Mouse (Mus musculus) MEL (cell line): ENCODE results near the gene Cdkl3. TPM values are rescaled to one million over a fixed set of nuclear protein-coding genes. Genes with fewer than 3 reads are reported as not detected.
A peak's percentile ranks its signal among the peaks of the same experiment; 100 is the strongest.

Experiments
- DNase-seq: peaks from one replicate; pipeline ENCODE4 v3.0.0; 2011; ENCODE audit warnings: low read depth, low spot score
- H3K27ac ChIP-seq: 2 replicates; pipeline ENCODE4 v1.5.1; 2012; ENCODE audit warnings: low read depth, mild to moderate bottlenecking, control low read depth, low read length, moderate library complexity; ENCODE audit not compliant: control insufficient read depth
- H3K27me3 ChIP-seq, 2 experiments: fragments of 150-350 bp in 1 of 2; sonication (generic) in 1 of 2; 2 replicates each; pipeline ENCODE4 v1.6.1; 2012; ENCODE audit warnings: low read length in 2 of 2, mild to moderate bottlenecking in 2 of 2, improper control_type of control experiment in 1 of 2, moderate library complexity in 1 of 2; ENCODE audit not compliant: insufficient read depth in 2 of 2, control insufficient read depth in 1 of 2
- H3K36me3 ChIP-seq, 2 experiments: 2 replicates each; pipeline ENCODE4 v1.6.1; 2012 to 2014; ENCODE audit warnings: low read length in 2 of 2, improper control_type of control experiment in 1 of 2, inconsistent platforms in 1 of 2, mild to moderate bottlenecking in 1 of 2; ENCODE audit not compliant: insufficient read depth in 2 of 2, control insufficient read depth in 1 of 2
- H3K4me1 ChIP-seq, 2 experiments: fragments of 150-350 bp in 1 of 2; sonication (generic) in 1 of 2; 2 replicates each; pipeline ENCODE4 v1.6.1; 2012; ENCODE audit warnings: low read length in 2 of 2, improper control_type of control experiment in 1 of 2, mild to moderate bottlenecking in 1 of 2; ENCODE audit not compliant: insufficient read depth in 2 of 2, control insufficient read depth in 1 of 2
- H3K4me3 ChIP-seq, 2 experiments: fragments of 150-350 bp in 1 of 2; sonication (generic) in 1 of 2; 2 replicates each; pipeline ENCODE4 v1.5.1; 2012; ENCODE audit warnings: low read depth in 2 of 2, low read length in 2 of 2, mild to moderate bottlenecking in 2 of 2, moderate library complexity in 2 of 2, control low read depth in 1 of 2, improper control_type of control experiment in 1 of 2; ENCODE audit not compliant: control insufficient read depth in 1 of 2, insufficient read depth in 1 of 2
- H3K79me2 ChIP-seq: 2 replicates; pipeline ENCODE4 v1.6.1; 2012; ENCODE audit warnings: mild to moderate bottlenecking, low read length, moderate library complexity; ENCODE audit not compliant: control insufficient read depth, poor library complexity, insufficient read depth
- H3K9ac ChIP-seq: 2 replicates; pipeline ENCODE4 v1.6.1; 2012; ENCODE audit warnings: low read depth, mild to moderate bottlenecking, control low read depth, low read length, moderate library complexity; ENCODE audit not compliant: control insufficient read depth, poor library complexity, severe bottlenecking
- H3K9me3 ChIP-seq: fragments of 150-350 bp; sonication (generic); replicated peaks from 2 replicates; pipeline ENCODE4 v1.6.1; 2012; ENCODE audit warnings: mild to moderate bottlenecking, low read length, improper control_type of control experiment, moderate library complexity; ENCODE audit not compliant: insufficient read depth
- BHLHE40 ChIP-seq: IDR thresholded peaks from 2 replicates; pipeline ENCODE4 v1.6.1; 2012; ENCODE audit warnings: low read depth, mild to moderate bottlenecking, inconsistent platforms, low read length, improper control_type of control experiment, borderline replicate concordance
- CHD1 ChIP-seq: IDR thresholded peaks from 2 replicates; pipeline ENCODE4 v1.6.1; 2012; ENCODE audit warnings: low read depth, mild to moderate bottlenecking, inconsistent platforms, low read length, improper control_type of control experiment
- CHD2 ChIP-seq: IDR thresholded peaks from 2 replicates; pipeline ENCODE4 v1.6.1; 2011; ENCODE audit warnings: low read length, improper control_type of control experiment
- CTCF ChIP-seq, 3 experiments: IDR thresholded peaks in 2 of 3; conservative IDR thresholded peaks in 1 of 3; 2 replicates each; pipeline ENCODE4 v1.5.1; 2011 to 2012; ENCODE audit warnings: low read length in 3 of 3, low read depth in 2 of 3, mild to moderate bottlenecking in 2 of 3, improper control_type of control experiment in 1 of 3, inconsistent platforms in 1 of 3, mixed read lengths in 1 of 3, moderate library complexity in 1 of 3; ENCODE audit not compliant: control insufficient read depth in 1 of 3, insufficient read depth in 1 of 3, poor library complexity in 1 of 3, severe bottlenecking in 1 of 3
- E2F4 ChIP-seq: IDR thresholded peaks from 2 replicates; pipeline ENCODE4 v1.6.1; 2011; ENCODE audit warnings: low read depth, low read length, improper control_type of control experiment, borderline replicate concordance
- ELF1 ChIP-seq: IDR thresholded peaks from 2 replicates; pipeline ENCODE4 v1.6.1; 2014; ENCODE audit warnings: low read depth, mild to moderate bottlenecking, inconsistent platforms, low read length, improper control_type of control experiment, moderate library complexity
- EP300 ChIP-seq, 2 experiments: IDR thresholded peaks; 2 replicates each; pipeline ENCODE4 v1.6.1; 2011; ENCODE audit warnings: improper control_type of control experiment in 2 of 2, low read length in 2 of 2, low read depth in 1 of 2, mild to moderate bottlenecking in 1 of 2
- ETS1 ChIP-seq: IDR thresholded peaks from 2 replicates; pipeline ENCODE4 v1.6.1; 2012; ENCODE audit warnings: low read depth, mild to moderate bottlenecking, inconsistent platforms, low read length, improper control_type of control experiment, moderate library complexity
- GATA1 ChIP-seq: IDR thresholded peaks from 2 replicates; pipeline ENCODE4 v1.6.1; 2011; ENCODE audit warnings: low read depth, low read length, improper control_type of control experiment
- HCFC1 ChIP-seq: IDR thresholded peaks from 2 replicates; pipeline ENCODE4 v1.6.1; 2012; ENCODE audit warnings: low read depth, mild to moderate bottlenecking, inconsistent platforms, low read length, improper control_type of control experiment, moderate library complexity
- JUND ChIP-seq: IDR thresholded peaks from 2 replicates; pipeline ENCODE4 v1.6.1; 2011; ENCODE audit warnings: low read depth, mild to moderate bottlenecking, improper control_type of control experiment, low read length
- MAFK ChIP-seq: IDR thresholded peaks from 2 replicates; pipeline ENCODE4 v1.6.1; 2011; ENCODE audit warnings: low read depth, mild to moderate bottlenecking, low read length, improper control_type of control experiment, borderline replicate concordance
- MAX ChIP-seq: IDR thresholded peaks from 2 replicates; pipeline ENCODE4 v1.6.1; 2011; ENCODE audit warnings: low read length, improper control_type of control experiment
- MAZ ChIP-seq: IDR thresholded peaks from 2 replicates; pipeline ENCODE4 v1.6.1; 2012; ENCODE audit warnings: low read depth, mild to moderate bottlenecking, inconsistent platforms, low read length, improper control_type of control experiment
- MEF2A ChIP-seq: IDR thresholded peaks from 2 replicates; pipeline ENCODE4 v1.6.1; 2014; ENCODE audit warnings: low read depth, mild to moderate bottlenecking, inconsistent platforms, low read length, improper control_type of control experiment; ENCODE audit not compliant: poor library complexity, insufficient replicate concordance, severe bottlenecking; ENCODE audit errors: extremely low read depth
- MYB ChIP-seq: IDR thresholded peaks from 2 replicates; pipeline ENCODE4 v1.6.1; 2011; ENCODE audit warnings: mild to moderate bottlenecking, low read depth, low read length, improper control_type of control experiment
- MYC ChIP-seq: IDR thresholded peaks from 2 replicates; pipeline ENCODE4 v1.6.1; 2011; ENCODE audit warnings: low read depth, mild to moderate bottlenecking, low read length, improper control_type of control experiment, moderate library complexity
- NELFE ChIP-seq: IDR thresholded peaks from 2 replicates; pipeline ENCODE4 v1.6.1; 2011; ENCODE audit warnings: low read depth, low read length, improper control_type of control experiment
- POLR2A ChIP-seq, 2 experiments: IDR thresholded peaks; 2 replicates each; pipeline ENCODE4 v1.6.1; 2011 to 2012; ENCODE audit warnings: low read length in 2 of 2, mild to moderate bottlenecking in 2 of 2, control low read depth in 1 of 2, improper control_type of control experiment in 1 of 2, low read depth in 1 of 2, moderate library complexity in 1 of 2; ENCODE audit not compliant: control insufficient read depth in 1 of 2, insufficient read depth in 1 of 2, poor library complexity in 1 of 2
- POLR2AphosphoS2 ChIP-seq: IDR thresholded peaks from 2 replicates; pipeline ENCODE4 v1.6.1; 2011; ENCODE audit warnings: low read length, improper control_type of control experiment
- POLR2AphosphoS5 ChIP-seq: IDR thresholded peaks from 2 replicates; pipeline ENCODE4 v1.6.1; 2012; ENCODE audit warnings: low read depth, borderline replicate concordance, mild to moderate bottlenecking, inconsistent platforms, low read length, moderate library complexity, mixed read lengths
- RAD21 ChIP-seq: IDR thresholded peaks from 2 replicates; pipeline ENCODE4 v1.6.1; 2011; ENCODE audit warnings: mild to moderate bottlenecking, low read depth, low read length, improper control_type of control experiment
- RCOR1 ChIP-seq: IDR thresholded peaks from 2 replicates; pipeline ENCODE4 v1.6.1; 2012; ENCODE audit warnings: low read depth, mild to moderate bottlenecking, inconsistent platforms, low read length, improper control_type of control experiment
- SIN3A ChIP-seq: IDR thresholded peaks from 2 replicates; pipeline ENCODE4 v1.6.1; 2012; ENCODE audit warnings: low read length, improper control_type of control experiment, inconsistent platforms
- SMC3 ChIP-seq: IDR thresholded peaks from 2 replicates; pipeline ENCODE4 v1.6.1; 2011; ENCODE audit warnings: low read depth, low read length, improper control_type of control experiment
- TAL1 ChIP-seq: IDR thresholded peaks from 2 replicates; pipeline ENCODE4 v1.6.1; 2012; ENCODE audit warnings: mild to moderate bottlenecking, inconsistent platforms, low read length, moderate library complexity, mixed read lengths
- TBP ChIP-seq: IDR thresholded peaks from 2 replicates; pipeline ENCODE4 v1.8.0; 2011; ENCODE audit warnings: low read depth, low read length, improper control_type of control experiment
- TCF12 ChIP-seq: IDR thresholded peaks from 2 replicates; pipeline ENCODE4 v1.6.1; 2014; ENCODE audit warnings: low read depth, mild to moderate bottlenecking, inconsistent platforms, low read length, improper control_type of control experiment, moderate library complexity
- UBTF ChIP-seq: IDR thresholded peaks from 2 replicates; pipeline ENCODE4 v1.6.1; 2012; ENCODE audit warnings: low read depth, mild to moderate bottlenecking, inconsistent platforms, low read length, improper control_type of control experiment, moderate library complexity, borderline replicate concordance; ENCODE audit not compliant: insufficient read depth
- USF1 ChIP-seq: IDR thresholded peaks from 2 replicates; pipeline ENCODE4 v1.6.1; 2014; ENCODE audit warnings: low read depth, mild to moderate bottlenecking, inconsistent platforms, low read length, improper control_type of control experiment, moderate library complexity
- USF2 ChIP-seq, 2 experiments: IDR thresholded peaks; 2 replicates each; pipeline ENCODE4 v1.6.1; 2011 to 2012; ENCODE audit warnings: improper control_type of control experiment in 2 of 2, low read length in 2 of 2, borderline replicate concordance in 1 of 2, inconsistent platforms in 1 of 2, low read depth in 1 of 2, mild to moderate bottlenecking in 1 of 2; ENCODE audit not compliant: insufficient read depth in 1 of 2
- ZC3H11A ChIP-seq: IDR thresholded peaks from 2 replicates; pipeline ENCODE4 v1.6.1; 2012; ENCODE audit warnings: low read depth, mild to moderate bottlenecking, inconsistent platforms, low read length, improper control_type of control experiment
- ZKSCAN1 ChIP-seq: IDR thresholded peaks from 2 replicates; pipeline ENCODE4 v1.6.1; 2012; ENCODE audit warnings: low read depth, mild to moderate bottlenecking, inconsistent platforms, low read length, improper control_type of control experiment, moderate library complexity
- ZMIZ1 ChIP-seq: IDR thresholded peaks from 2 replicates; pipeline ENCODE4 v1.6.1; 2012; ENCODE audit warnings: low read depth, mild to moderate bottlenecking, inconsistent platforms, low read length, improper control_type of control experiment, moderate library complexity
- ZNF384 ChIP-seq: IDR thresholded peaks from 2 replicates; pipeline ENCODE4 v1.6.1; 2012; ENCODE audit warnings: low read depth, mild to moderate bottlenecking, inconsistent platforms, low read length, improper control_type of control experiment
- polyA plus RNA-seq, 2 experiments: library from polyadenylated mRNA; stranded (reverse) in 1 of 2; unstranded in 1 of 2; fragments of >175 nt in 1 of 2; fragments of >200 nt in 1 of 2; gene quantifications; 2 replicates each; pipeline versions ENCODE4 v1.2.1 to v1.2.4; 2012; ENCODE audit warnings: low replicate concordance in 2 of 2, low read depth in 1 of 2; ENCODE audit not compliant: insufficient read length in 2 of 2, insufficient read depth in 1 of 2, missing spikeins in 1 of 2
- total RNA-seq: library from RNA; depleted of rRNA; stranded (reverse); fragments of 300-350 nt; gene quantifications from 2 replicates; pipeline ENCODE4 v1.2.3, GENCODE M21; 2012; rRNA removed

Gene Cdkl3
- total RNA-seq (4.4 and 4.9 TPM in 2 replicates), polyA plus RNA-seq (1 to 10 TPM in 1 of 2 experiments, not detected in 1; 3.7 TPM)

DNA sequence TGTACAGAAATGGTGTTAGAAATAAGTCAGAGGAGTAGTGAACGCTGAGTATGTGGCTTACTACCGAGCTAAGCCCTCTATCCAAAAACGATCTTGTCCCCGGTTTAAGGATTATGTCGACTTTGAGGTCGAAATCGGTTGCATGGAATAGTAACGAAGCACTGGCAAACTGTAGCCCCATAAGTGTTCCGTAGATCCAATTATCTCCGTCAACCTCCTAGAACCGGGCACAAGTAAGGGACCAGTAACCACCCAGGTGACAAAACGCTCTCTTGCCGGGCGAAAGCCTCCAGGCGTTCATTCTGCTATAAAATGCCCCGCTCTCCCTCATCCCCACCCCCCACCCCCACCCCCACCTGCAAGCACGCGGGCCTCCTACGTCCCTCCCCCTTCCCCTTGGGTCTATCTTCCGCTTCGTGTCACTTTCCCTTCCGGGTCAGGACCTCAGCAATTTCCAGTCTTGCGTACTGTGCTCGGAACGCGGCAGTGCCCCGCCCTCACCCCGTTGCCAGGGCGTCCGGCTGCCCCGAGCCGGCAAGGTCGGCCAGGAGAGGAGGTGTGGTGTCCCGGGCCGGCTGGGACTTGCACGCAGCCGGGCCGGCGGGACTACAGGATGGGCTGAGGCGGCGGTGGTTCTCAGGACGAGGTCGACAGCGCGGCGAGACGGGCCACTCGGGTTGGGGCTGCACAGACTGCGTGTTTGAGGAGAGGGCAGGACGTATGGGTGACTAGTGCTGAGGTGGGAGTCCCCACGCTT is at the start of gene Cdkl3:
Cdkl3 (plus strand) TSS at position 450 of the 757 bp plus-strand sequence.
- H3K4me1 ChIP-seq: peaks cover 2 to 10% of the 10 kb centered on the region in 2 experiments; a peak in 3 of 4 replicates
- H3K27ac ChIP-seq: peak within 1 kb of the TSS; percentile 98
- H3K27me3 ChIP-seq: no peaks in the 10 kb centered on the region
- peak within 1 kb of the TSS; percentile 92 for H3K9ac ChIP-seq
- peaks cover 22% of the 10 kb centered on the region for H3K79me2 ChIP-seq
- no peaks in the 10 kb centered on the region for H3K9me3 ChIP-seq
- DNase-seq: peak; percentile 99
- H3K4me3 ChIP-seq: peak within 1 kb of the TSS; percentile 91 to 95
- H3K36me3 ChIP-seq: peaks cover 0 to 21% of the 10 kb centered on the region in 2 experiments; a peak in 2 of 4 replicates
- TF ChIP-seq MAFK: peak; percentile 16; the same call in 1 of the 2 replicates
- peak; percentile 97 for TF ChIP-seq NELFE
- peak; percentile 96 to 98 for TF ChIP-seq POLR2A (IDR thresholded peaks at IDR 0.05; ENCODE audit: control insufficient read depth in 1 of 2, insufficient read depth in 1 of 2, low read depth in 1 of 2, low read length in 2 of 2, poor library complexity in 1 of 2)
- peak; percentile 86 for TF ChIP-seq MAX
- TF ChIP-seq MYB: no peak
- TF ChIP-seq TAL1: no peak
- TF ChIP-seq TCF12: peak; percentile 81
- TF ChIP-seq RAD21: no peak
- TF ChIP-seq CHD2: peak; percentile 81
- peak; percentile 92 for TF ChIP-seq HCFC1
- no peak for TF ChIP-seq ZKSCAN1
- TF ChIP-seq POLR2AphosphoS5: no peak
- peak; percentile 39; the same call in 1 of the 2 replicates for TF ChIP-seq CHD1
- TF ChIP-seq SMC3: no peak
- no peak for TF ChIP-seq GATA1
- no peak for TF ChIP-seq JUND
- no peak for TF ChIP-seq ZNF384
- TF ChIP-seq EP300 (IDR thresholded peaks at IDR 0.05; ENCODE audit: low read depth in 1 of 2, low read length in 2 of 2): peak in 1 of 2 experiments; percentile 53; a peak in 2 of 4 replicates
- peak; percentile 64; the same call in 1 of the 2 replicates for TF ChIP-seq BHLHE40
- TF ChIP-seq E2F4: no peak
- peak; percentile 98 for TF ChIP-seq MYC
- TF ChIP-seq SIN3A: peak; percentile 96
- TF ChIP-seq RCOR1: peak; percentile 43; the same call in 1 of the 2 replicates
- no peak for TF ChIP-seq MEF2A
- TF ChIP-seq USF2 (IDR thresholded peaks at IDR 0.05; ENCODE audit: borderline replicate concordance in 1 of 2, insufficient read depth in 1 of 2, low read depth in 1 of 2, low read length in 2 of 2): no peak
- 0 out of 2 replicates have a peak, but pooled peaks have one; percentile 62 for TF ChIP-seq UBTF
- no peak for TF ChIP-seq CTCF (IDR thresholded peaks at IDR 0.05 in 2 of 3, conservative IDR thresholded peaks at IDR 0.05 in 1 of 3; ENCODE audit: control insufficient read depth in 1 of 3, insufficient read depth in 1 of 3, low read depth in 2 of 3, low read length in 3 of 3, poor library complexity in 1 of 3, severe bottlenecking in 1 of 3)
- TF ChIP-seq ZC3H11A: no peak
- peak; percentile 78 for TF ChIP-seq TBP
- TF ChIP-seq MAZ: peak; percentile 96
- peak; percentile 71 for TF ChIP-seq USF1
- TF ChIP-seq POLR2AphosphoS2: peak; percentile 90; the same call in 1 of the 2 replicates
- peak; percentile 93 for TF ChIP-seq ZMIZ1
- TF ChIP-seq ETS1: peak; percentile 53
- peak; percentile 93 for TF ChIP-seq ELF1
